Mouse (Mus musculus): ENCODE measurements around the gene Dennd1a.

Gene Dennd1a

DNA sequence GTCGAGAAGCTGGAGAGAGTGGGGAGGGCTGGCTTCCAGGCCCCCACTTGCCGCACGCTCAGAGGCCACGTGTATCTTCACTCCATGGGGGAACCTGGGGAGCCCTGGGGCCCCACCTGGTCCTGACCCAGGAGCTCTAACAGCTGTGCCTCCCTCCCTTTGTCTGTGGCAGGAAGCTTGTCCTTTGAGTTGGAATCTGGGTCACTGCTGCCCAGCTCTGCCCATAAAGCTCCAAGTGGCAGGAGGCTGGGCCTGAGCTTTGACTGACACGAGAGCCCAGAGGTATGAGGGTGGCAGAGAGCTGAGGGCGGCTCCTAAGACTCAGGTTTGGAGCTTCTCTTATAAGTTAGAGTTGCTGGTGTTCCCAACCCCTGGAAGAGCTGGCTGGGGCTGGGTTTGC, 488.1 kb downstream of the Dennd1a start:
- DNase-seq = no peak

DNA sequence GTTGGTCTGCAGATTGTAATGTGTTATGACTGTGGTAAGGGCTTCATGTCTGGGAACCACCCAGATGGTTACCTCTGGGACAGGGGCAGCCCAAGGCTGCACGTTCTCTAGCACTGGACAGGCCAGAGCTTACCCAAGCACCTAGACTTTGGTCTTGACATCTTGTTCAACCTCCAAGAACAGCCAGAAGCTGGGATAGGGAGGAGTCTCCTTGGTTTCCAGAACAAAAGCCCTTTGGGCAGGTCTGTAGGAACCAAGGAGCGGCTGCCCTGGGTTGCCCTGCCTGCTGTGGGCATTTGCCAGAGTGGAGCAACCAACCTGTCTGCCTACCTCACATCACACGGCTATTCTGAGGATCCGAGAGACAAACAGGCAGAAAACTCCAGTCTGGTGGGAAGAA, 490.1 kb downstream of the Dennd1a start:
- no peak for DNase-seq

DNA sequence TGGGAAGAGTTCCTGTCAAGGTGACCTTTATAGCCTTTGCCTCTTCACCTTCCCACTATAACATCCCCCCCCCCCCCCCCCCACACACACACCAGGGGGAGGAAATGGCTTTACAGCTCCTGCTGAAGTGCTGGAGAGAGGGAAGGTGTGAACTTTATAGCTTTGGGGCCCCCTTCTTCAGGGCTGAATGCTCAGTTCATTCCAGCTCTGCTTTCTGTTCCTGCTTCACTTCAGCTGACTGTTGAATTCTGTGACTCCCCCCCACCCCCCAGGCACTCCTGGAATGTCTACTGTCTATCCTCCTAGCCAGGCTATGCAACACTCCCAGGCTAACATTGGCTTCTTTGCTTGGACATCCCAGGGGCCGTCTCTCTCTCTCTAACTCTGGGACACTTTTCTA, 491.2 kb downstream of the Dennd1a start:
- DNase-seq = no peak

DNA sequence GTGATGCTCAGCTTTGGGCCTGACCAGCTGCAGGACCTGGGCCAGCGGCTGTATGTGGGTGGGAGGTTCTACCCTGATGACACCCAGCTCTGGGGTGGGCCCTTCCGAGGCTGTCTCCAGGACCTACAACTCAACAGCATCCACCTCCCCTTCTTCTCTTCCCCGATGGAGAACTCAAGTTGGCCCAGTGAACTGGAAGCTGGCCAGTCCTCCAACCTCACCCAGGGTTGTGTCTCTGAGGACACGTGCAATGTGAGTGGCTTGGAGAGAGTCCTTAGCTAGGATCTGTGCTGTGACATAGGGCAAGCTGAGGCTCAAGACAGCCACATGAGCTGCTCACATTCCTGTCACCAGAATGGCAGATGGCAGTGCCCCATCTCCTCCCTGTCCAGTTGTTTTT, 495.9 kb downstream of the Dennd1a start:
- DNase-seq = no peak

DNA sequence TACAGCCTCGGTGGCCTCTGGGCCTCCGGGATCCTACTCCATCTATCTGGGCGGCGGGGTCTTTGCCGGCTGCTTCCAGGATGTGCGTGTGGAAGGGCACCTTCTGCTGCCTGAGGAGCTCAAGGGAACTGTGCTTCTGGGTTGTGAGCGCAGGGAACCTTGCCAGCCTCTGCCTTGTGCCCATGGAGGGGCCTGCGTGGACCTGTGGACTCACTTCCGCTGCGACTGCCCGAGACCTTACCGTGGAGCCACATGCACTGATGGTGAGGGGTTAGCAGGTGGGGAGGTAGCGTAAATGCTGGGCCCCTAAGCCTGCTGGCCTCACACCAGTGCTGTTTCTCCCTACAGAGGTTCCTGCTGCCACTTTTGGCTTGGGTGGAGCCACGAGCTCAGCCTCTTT, 496.5 kb downstream of the Dennd1a start:
- DNase-seq = peak; percentile 41

DNA sequence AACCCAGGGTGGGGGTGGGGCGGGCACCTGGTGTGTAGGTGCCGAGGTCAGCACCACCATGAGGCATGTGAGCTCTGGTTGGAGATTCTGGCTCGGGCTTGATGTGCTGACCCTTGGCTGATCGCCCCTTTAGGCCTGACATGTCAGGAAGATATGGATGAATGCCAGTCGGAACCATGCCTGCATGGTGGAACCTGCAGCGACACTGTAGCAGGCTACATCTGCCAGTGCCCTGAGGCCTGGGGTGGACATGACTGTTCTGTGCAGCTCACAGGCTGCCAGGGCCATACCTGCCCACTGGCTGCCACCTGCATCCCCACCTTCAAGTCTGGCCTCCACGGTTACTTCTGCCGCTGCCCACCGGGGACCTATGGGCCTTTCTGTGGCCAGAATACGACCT, 497.2 kb downstream of the Dennd1a start:
- DNase-seq = peak; percentile 41

DNA sequence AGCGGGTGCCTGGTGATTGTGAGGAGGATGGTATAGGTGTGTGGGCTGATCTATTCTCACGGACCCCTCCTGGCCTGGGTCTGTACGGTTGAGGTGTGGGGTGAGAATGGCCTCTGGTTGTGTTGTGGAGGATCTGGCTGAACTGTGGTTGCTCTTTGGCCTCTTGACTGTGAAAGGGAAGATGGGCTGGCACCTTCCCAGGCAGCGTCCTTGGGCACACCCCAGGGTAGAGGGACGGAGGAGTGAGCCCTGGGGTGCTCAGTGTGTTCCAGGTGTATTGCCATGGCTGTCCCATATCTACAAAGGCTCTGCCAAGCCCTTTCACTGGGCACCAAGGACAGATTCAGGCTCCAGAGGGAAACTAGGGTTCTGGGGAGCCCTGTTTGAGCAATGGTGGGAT, 498.2 kb downstream of the Dennd1a start:
- no peak for DNase-seq

DNA sequence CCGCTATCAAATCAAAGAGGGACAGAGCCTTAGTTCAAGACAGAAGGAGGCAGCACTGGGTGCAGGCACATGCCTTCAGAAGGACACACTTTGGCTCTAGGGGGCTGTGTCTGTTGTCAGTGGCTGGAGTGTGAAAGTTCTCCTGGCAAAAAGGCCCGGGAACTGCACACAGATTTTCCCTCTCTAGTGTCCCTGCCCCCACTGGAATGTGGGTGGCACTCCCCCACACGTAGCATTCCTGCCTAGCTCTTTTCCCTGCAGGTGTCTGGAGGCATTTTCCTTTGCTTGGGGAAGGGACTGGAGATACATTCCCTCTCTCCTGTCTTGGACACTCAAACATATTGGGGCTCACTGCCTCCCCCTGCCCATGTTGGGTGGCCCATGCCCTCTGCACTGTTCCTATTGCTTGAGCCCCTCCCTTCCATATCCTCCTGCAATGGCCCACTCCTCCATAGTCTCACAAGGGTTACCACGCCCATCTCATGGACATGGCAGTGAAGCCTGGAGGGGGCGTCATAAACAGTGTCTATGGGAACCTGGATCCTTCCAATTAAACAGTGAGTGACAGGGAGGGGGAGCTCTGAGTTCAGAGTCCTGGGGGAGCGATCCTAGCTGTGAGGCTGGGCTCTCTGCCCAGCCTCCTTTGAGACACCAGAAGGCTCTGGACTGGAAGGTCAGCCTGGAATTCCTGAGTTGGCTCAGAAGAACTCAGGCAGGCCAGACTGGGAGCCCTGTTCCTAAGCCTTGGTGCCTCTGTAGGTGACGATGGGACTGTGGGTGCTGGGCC, 498.8 kb downstream of the Dennd1a start:
- peak; percentile 41 for DNase-seq

DNA sequence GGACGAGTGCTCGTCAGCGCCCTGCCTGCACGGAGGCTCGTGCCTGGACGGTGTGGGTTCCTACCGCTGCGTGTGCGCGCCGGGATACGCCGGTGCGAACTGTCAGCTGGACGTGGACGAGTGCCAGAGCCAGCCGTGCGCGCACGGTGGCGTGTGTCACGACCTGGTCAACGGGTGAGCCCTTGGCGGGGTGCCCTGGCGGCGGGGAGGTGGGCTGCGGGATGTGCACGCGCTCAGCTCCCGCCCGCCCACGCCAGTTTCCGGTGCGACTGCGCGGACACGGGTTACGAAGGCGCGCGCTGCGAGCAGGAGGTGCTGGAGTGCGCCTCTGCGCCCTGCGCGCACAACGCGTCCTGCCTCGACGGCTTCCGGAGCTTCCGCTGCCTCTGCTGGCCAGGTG, 500.7 kb downstream of the Dennd1a start:
- no peak for DNase-seq

DNA sequence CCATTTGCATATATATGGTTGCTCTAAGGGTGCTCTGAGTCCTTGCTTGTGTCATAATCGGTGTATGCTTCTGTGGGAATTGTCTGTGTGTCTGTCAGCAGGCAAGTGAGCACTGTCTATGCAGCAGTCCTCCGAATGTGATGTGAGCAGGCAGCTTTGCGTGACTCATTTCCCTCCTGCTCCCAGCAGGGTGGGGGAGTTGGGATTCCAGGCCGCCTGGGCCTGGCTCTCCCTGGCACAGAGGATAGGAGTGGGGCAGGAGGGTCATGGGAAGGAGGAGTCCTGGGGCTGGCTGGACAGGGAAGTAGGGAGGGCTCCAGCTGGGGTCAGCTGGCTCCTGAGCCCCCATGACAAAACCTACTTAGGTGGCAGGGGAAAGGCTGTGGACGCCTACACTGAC, 502.7 kb downstream of the Dennd1a start:
- DNase-seq = no peak

DNA sequence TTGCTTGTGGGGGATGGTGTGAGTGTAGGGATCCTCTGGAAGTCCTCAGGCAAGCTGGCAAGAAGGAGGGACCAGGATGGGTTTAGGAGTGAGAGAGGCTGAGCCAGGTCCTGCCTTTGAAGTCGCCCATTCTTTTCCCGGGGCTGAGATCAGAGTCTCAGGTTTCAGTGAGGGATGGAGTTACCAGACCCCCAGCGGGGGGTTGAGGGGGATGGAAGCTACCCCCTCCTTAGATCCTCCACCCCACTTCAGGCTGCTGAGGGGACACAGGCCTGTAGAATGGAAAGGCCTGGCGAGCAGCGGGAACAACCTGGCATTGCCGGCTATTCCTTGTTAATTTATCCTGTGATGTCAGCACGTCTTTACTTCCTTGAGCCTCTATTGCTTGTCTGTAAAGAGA, 505.2 kb downstream of the Dennd1a start:
- no peak for DNase-seq

DNA sequence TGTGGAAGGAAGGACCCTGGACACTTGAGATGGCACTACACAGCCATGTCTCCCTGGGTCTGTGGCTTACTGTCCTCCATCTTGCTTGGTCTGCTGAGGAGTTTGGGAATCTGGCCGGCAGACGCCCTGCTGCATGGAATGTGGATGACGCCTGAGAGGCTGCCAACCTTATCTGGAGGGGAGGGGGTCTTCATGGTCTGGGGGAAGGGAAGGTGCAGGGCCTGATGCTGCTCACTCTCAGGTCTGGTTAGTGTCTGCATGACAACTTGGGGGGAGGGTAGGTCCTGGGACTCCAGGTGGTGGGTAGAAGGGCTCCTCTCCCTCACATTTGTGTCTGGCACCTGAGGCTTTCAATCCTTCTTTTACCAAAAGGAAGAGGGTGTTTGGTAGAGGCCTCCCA, 505.8 kb downstream of the Dennd1a start:
- DNase-seq = no peak

DNA sequence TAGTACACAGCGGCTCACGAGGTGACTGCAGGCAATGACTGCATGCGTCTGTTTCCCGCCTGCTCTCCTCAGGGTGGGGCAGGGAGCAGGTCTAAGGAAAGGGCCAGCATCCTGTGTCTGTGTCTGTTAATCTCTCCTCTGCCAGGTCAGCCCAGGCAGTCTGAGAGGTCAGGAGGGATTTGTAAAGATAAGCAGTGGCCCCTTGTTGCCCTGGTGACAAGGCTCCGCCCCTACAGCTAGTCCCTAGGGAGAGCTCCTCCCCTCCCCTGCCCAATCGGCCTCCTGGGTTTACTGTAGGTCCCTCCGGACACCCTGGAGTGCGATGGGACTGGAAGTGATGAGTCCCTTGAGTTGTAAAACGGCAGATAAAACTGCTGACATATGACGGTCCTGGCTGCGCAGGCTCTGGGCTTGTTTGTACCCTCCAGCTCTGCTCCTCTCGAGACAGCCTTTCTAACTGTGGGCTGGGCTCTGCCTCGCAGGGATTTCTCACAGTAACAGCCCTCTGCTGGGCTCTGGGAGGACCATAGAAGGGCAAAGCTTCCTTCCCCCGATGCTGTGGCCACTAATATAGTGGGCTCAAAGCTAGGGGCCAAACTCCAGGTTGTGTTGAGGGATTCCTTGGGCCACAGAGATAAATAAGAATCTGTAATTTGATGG, 506.8 kb downstream of the Dennd1a start:
- DNase-seq = no peak

DNA sequence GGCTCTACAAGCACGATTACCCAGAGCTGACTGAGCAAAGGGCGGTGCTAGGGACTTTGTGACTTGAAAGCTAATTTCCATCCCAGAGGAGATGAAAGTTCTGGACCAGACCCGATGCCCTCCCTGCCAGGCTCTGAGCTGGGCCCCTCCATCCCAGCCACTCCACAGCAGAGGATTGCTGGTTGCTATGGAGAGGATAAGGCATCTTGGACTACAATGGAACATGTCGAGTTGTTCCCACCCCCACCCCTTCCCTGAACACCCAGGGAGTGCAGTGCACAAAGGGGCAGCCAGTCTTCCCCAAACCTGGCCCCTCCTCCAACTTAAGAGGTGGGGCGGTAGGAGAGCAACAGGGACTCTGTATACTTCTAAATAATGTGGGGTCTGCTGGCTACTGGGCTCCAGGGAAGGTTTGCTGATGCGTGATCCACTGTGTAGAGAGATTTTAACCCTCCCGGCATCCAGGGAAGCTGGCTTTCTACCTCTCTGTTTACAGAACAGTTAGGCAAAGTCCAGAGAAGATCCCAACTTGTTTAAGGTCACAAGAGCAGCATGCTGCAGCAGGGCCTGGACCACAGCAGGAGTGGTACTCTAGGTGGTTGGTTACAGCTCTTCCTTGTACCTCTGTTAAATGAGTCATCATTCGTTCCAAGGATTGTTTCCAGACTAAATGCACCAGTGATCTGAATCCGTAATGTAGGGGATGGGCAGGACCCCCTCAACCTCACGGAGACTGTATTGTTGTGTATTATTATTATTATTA, 509.1 kb downstream of the Dennd1a start:
- no peak for DNase-seq

DNA sequence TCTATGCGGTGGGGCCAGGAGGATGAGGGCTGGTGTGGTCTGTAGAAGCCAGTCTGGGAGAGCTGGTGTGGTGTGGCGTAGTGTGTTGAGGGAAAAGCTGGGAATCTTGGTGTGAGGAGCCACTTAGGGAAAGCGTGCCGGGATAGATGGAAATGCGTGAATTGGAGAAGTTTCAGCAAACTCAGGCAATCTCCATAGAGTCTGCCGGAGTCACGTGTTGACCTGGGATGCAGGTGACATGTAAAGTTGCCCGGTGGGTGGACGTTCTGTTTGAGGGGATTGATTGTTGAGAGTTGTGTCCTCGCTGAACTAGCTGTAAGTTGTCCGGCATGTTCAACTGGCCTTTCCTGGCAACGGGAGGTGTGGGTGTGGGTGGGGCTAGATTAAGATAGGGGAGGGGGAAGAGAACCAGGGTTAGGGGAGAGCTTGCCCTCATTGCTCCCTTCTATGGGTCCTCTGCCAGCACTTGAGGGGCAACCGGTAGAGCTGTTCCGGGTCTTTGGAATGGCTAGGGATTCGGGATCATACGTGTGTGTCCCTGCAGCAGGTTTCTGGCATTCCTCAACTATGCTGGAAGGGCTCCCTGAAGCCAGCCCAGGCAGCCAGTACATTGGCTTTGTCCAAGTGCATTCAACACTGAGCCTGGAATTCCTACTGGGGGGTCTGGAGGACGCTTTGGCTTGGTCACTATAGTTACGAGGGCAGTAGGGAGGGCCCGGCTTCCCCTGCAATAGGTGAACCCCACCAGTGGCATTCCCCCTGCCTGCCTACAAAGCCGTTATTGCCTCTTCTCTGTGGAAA, 510.4 kb downstream of the Dennd1a start:
- no peak for DNase-seq

DNA sequence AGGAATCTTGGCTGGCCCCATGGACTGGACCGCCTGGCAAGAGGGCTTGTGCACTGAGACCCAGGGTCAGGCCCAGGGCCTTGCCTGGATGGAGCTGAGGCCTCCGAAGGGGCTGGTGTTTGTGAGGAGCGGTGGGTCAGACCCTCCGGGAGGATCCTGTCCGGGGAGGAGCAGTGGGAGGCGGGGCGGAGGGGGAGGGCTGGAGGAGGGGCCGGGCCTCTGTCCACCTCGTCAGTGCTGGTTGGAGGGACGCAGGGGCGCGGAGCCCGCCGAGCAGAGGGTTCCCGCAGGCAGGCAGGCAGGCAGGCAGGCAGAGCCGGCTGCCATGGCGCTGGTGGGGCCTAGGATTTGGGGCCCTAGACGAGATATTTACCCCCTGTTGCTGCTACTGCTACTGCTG, 511.2 kb downstream of the Dennd1a start, which contains the start of gene Crb2:
Gene Crb2 (plus strand): TSS at position 234 of the 400 bp plus-strand sequence.
- no peak for DNase-seq

DNA sequence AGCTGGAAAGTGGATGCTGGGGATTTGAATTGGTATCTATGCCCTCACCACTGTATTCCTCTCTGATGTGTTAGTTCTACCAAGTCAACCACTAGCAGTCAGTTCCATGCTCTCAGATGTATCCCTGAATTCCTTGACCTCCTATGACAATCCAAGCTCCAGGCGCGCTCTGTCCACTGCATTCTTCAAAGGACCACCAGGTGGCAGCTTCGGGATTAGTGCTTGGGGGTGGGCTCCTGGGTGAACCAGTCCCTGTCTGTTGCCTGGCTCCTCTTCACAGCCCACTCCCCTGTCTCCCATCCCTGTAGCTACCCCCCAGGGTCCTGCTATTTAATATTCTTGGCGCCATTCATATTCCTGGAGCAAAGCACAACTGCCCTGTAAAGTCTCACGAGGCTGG, 512.6 kb downstream of the Dennd1a start:
- DNase-seq = no peak

DNA sequence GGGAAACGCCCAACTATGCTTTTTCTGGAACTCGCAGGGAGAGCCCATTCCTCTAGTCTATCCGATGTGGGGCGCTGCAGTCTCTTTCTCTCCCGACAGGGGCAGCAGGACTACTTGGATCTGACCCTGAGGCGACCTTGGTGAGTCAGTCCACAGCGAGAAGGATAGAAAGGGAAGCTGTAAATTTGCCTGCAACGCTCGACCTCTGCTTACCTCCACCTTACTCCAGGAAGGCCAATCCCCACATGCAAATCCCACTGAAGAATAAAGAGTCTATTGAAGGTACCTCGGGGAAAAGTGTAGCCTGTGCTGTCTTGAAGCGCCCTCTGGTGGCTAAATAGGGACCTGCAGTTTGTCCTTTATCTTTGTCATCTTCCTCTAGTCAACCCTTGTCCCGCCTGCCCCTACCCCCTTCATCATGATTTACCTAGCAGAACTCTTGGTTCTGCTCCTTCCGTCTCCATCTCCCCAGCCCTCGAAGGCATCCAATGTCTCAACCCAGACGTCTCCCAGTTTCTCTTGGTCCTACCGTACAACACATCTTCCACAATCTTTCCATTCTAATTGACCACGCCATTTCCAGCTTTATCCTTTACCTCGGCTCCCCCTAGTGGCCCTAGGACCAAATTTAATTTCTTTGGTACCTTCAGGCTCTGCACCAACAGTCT, 515.4 kb downstream of the Dennd1a start:
- peak; percentile 97 for DNase-seq

DNA sequence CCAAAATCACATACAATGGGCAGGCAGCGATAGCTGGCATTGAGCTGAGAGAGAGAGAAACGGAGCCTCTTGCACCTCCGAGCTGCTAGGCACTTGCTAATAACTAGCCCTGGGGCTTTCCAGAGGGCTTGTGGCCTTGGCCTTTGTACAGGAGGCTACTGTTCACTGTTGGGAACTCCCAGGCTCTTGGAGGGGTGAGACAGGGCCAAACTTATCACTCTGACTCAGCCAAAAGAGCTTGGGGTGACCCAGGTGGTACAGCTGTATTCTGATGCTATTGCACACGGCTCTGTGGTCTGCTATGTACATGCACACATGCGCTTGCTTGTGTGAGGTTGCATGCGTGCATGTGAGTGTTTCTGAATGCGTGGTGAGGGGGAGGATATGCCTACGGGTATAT, 517.4 kb downstream of the Dennd1a start:
- no peak for DNase-seq

DNA sequence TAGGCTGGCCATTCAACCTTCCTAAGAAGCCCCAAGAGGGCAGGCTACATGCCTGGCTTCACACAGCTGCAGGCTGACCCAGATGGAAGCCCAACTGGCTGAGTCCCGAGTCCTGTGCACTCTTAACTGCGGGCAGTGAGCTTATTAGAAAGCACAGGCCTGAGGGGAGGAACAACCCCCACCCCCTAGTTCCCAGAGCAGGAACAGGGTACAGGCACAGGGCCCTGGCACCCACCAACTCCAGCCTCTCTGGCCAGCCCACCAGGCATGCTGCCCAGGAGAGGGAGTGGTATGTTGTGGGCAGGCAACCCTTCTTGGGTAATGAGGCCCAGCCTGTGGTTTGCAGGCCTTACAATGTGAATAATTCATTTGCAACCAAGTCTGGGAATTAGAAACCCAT, 518.3 kb downstream of the Dennd1a start:
- DNase-seq = no peak

DNA sequence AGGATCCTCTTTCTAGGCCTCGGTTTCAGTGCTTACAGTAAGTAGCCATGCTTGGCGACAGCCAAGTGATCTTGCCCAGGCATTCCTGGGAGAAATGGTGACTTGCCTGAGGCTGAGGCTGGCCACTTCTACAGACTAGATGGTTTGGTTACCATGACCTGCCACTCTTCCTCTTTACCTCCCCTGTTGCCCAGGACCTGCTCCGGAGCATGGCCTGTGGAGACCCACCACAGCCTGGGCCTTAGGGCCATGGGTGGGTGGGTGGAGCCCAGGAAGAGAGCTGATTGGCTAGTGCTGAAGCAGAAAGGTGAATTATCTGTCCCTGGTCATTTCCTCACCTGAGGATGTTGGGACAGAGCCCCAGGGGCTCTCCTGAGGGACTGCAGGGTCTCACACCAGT, 519.5 kb downstream of the Dennd1a start:
- no peak for DNase-seq

DNA sequence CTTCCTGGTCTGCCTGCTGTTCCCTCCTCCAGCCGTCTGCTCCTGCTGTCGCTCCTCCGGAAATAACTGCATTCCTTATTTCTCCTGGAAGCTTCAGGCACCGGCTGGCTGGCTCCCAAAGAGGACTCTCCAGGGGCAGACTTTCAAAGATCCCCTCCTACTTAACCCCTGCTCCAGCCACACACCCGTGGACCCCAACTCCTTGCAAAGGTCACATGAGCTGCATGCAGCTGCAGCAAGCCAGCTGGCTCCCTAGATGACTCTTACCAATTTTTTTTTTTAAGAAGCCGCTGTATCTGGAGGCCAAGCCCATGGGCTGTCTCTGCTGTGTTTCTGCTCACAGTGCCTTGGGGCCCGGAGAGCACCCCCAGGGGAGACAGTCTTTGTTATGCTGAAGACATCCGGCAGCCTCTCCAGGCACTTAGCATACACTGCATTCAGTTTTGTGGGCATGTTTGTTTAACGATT, 520.1 kb downstream of the Dennd1a start:
- no peak for DNase-seq

Data from cerebellum, adult 8-10 months (tissue).